Mouse (Mus musculus) liver, embryonic 14 days (tissue): ENCODE data around the gene Scoc. TPM values are rescaled to one million over a fixed set of nuclear protein-coding genes. Genes with fewer than 3 reads are reported as not detected.

Experiments
- polyA plus RNA-seq: library from polyadenylated mRNA; depleted of rRNA; stranded (reverse); fragments of >200 nt; gene quantifications from 2 replicates; pipeline ENCODE4 v1.2.3, GENCODE M21; 2012; rRNA removed

Scoc gene
- polyA plus RNA-seq, result 41.9 and 50.5 TPM in 2 replicates

DNA sequence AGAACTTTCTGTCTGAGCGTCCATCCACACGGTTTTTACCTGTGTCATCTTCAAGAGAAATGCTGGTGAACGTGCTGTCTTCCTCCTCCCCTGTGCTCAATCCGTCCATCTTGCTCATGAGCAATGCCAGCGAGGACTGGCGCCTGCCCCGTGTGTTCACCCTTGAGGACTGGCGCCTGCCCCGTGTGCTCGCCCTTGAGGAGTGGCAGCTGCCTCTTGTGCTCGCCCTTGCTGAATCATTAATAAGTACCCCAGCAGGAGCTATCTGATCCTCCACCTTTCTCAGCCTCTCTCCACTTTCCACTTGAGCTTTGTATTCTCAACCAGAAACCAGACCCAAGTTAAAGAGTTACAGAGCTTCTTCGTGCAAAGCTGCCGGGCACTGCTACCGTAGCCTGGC lies at the start of gene Scoc:
Scoc (minus strand) TSS at position 170 of the 400 bp plus-strand sequence.

GRCm38 (mm10) chr8:83389316-83390005 lies 68.7 kb downstream of the Scoc start, which contains the start of gene Clgn:
Gene Clgn (plus strand): TSS chr8:83389867.

Other genes starting within 250 kb of the Scoc start
- gene Ucp1, start 168.0 kb downstream of the Scoc start, polyA plus RNA-seq, result not detected in 2 replicates
- gene Elmod2, start 125.9 kb downstream of the Scoc start, polyA plus RNA-seq, result 3.2 and 3.7 TPM in 2 replicates
- gene Mgat4d, start 109.9 kb downstream of the Scoc start, polyA plus RNA-seq, result not detected in 2 replicates
- 0.29 and 0.35 TPM in 2 replicates for gene Clgn, start 68.5 kb downstream of the Scoc start, polyA plus RNA-seq
- not detected in 2 replicates for gene Olfr370, start 77.4 kb upstream of the Scoc start, polyA plus RNA-seq
- gene Ndufb7, start 108.3 kb upstream of the Scoc start, polyA plus RNA-seq, result 188 and 193 TPM in 2 replicates
- 151 and 181 TPM in 2 replicates for gene Tecr, start 149.6 kb upstream of the Scoc start, polyA plus RNA-seq
- gene Dnajb1, start 149.8 kb upstream of the Scoc start, polyA plus RNA-seq, result 27.2 and 33.7 TPM in 2 replicates
- 21.5 and 27.0 TPM in 2 replicates for gene Gipc1, start 194.3 kb upstream of the Scoc start, polyA plus RNA-seq
- gene Ptger1, start 208.3 kb upstream of the Scoc start, polyA plus RNA-seq, result 0.14 and 0.19 TPM in 2 replicates
- 8.6 and 10.3 TPM in 2 replicates for gene Pkn1, start 240.8 kb upstream of the Scoc start, polyA plus RNA-seq